Mouse (Mus musculus) intestine, embryonic 15.5 days (tissue): ENCODE results near the gene Epha10. TPM values are rescaled to one million over a fixed set of nuclear protein-coding genes. Genes with fewer than 3 reads are reported as not detected.

Source experiments
- ATAC-seq: fragments of 200-750 bp; cut with Nextera tagmentation; 2 replicates; pipeline ENCODE4 v1.8.0; 2017; ENCODE audit warnings: moderate TSS enrichment, moderate library complexity
- H3K27ac ChIP-seq: fragments of 300-500 bp; sonication (generic); 2 replicates; pipeline ENCODE4 v1.5.1; 2015; ENCODE audit warnings: mild to moderate bottlenecking, inconsistent platforms
- H3K27me3 ChIP-seq: fragments of 300-500 bp; sonication (generic); replicated peaks from 2 replicates; pipeline ENCODE4 v1.6.1; 2015; ENCODE audit warnings: inconsistent platforms
- H3K36me3 ChIP-seq: fragments of 300-500 bp; sonication (generic); 2 replicates; pipeline ENCODE4 v1.6.1; 2015; ENCODE audit warnings: inconsistent platforms
- H3K4me1 ChIP-seq: fragments of 300-500 bp; sonication (generic); replicated peaks from 2 replicates; pipeline ENCODE4 v1.6.1; 2015; ENCODE audit warnings: inconsistent platforms
- H3K4me2 ChIP-seq: fragments of 300-500 bp; sonication (generic); replicated peaks from 2 replicates; pipeline ENCODE4 v1.6.1; 2015; ENCODE audit warnings: mild to moderate bottlenecking, inconsistent platforms
- H3K4me3 ChIP-seq: fragments of 300-500 bp; sonication (generic); replicated peaks from 2 replicates; pipeline ENCODE4 v1.5.1; 2015; ENCODE audit warnings: inconsistent platforms
- H3K9ac ChIP-seq: fragments of 300-500 bp; sonication (generic); 2 replicates; pipeline ENCODE4 v1.6.1; 2015; ENCODE audit warnings: inconsistent platforms
- H3K9me3 ChIP-seq: fragments of 300-500 bp; sonication (generic); 2 replicates; pipeline ENCODE4 v1.6.1; 2016; ENCODE audit warnings: inconsistent platforms
- WGBS: fragments of 180-500 bp; shearing (Covaris S2); methylation state at CpG from one replicate; pipeline ENCODE4 v1.1.7; 2015; 5-methylcytosine and 5-hydroxymethylcytosine counted together
- polyA plus RNA-seq: library from polyadenylated mRNA; unstranded; fragments of >200 nt; fragmentation: Nextera tagmentation; extraction: Ambion mirVana; gene quantifications from 2 replicates; pipeline ENCODE4 v1.2.1, GENCODE M21; 2015

Epha10 gene
- polyA plus RNA-seq, 1 experiment from 2014 or later = 0.31 TPM

- WGBS = 35% methylated on average over 10 of the region's 10 CpGs
- Histone ChIP-seq H3K9me3 (no peaks in the 10 kb centered on the region), H3K4me3 (no peak overlapping the region), H3K36me3 (no peaks in the 10 kb centered on the region), H3K27me3 (0 out of 2 replicates have a peak, but pooled peaks cover 3% of the 10 kb centered on the region), H3K4me1 (peaks cover 5% of the 10 kb centered on the region; the same call in 1 of the 2 replicates), H3K4me2 (no peak overlapping the region), H3K27ac (no peak overlapping the region), H3K9ac (no peak overlapping the region)
- no peak for ATAC-seq
Measured at GRCm38 (mm10) chr4:124951036-124951433, 70.3 kb downstream of the Epha10 start.

- H3K9ac ChIP-seq = no peak overlapping the region
- H3K9me3 ChIP-seq = no peaks in the 10 kb centered on the region
- 0 out of 2 replicates have a peak, but pooled peaks cover 3% of the 10 kb centered on the region for H3K27me3 ChIP-seq
- no peak for ATAC-seq
- peaks cover 5% of the 10 kb centered on the region; the same call in 1 of the 2 replicates for H3K4me1 ChIP-seq
- no peak overlapping the region for H3K4me3 ChIP-seq
- no peak overlapping the region for H3K27ac ChIP-seq
- WGBS = 50% methylated on average over 4 of the region's 4 CpGs
- no peak overlapping the region for H3K4me2 ChIP-seq
- H3K36me3 ChIP-seq = no peaks in the 10 kb centered on the region
Measured at GRCm38 (mm10) chr4:124953546-124953945, 72.8 kb downstream of the Epha10 start.

- H3K27me3 ChIP-seq = 0 out of 2 replicates have a peak, but pooled peaks cover 3% of the 10 kb centered on the region
- ATAC-seq = no peak
- H3K27ac ChIP-seq = no peak overlapping the region
- no peaks in the 10 kb centered on the region for H3K36me3 ChIP-seq
- H3K9me3 ChIP-seq = no peaks in the 10 kb centered on the region
- no peak overlapping the region for H3K9ac ChIP-seq
- no peak overlapping the region for H3K4me3 ChIP-seq
- no peak overlapping the region for H3K4me2 ChIP-seq
- no peaks in the 10 kb centered on the region for H3K4me1 ChIP-seq
- 67% methylated on average over 2 of the region's 2 CpGs for WGBS
Measured at GRCm38 (mm10) chr4:124957284-124957683, 76.6 kb downstream of the Epha10 start.

GRCm38 (mm10) chr4:124959062-124959461 lies 78.4 kb downstream of the Epha10 start:
- 0 out of 2 replicates have a peak, but pooled peaks cover 3% of the 10 kb centered on the region for H3K27me3 ChIP-seq
- no peak overlapping the region for H3K27ac ChIP-seq
- no peaks in the 10 kb centered on the region for H3K4me1 ChIP-seq
- no peak overlapping the region for H3K9ac ChIP-seq
- no peak overlapping the region for H3K4me3 ChIP-seq
- H3K9me3 ChIP-seq = no peaks in the 10 kb centered on the region
- 38% methylated on average over 11 of the region's 11 CpGs for WGBS
- ATAC-seq = no peak
- no peak overlapping the region for H3K4me2 ChIP-seq
- H3K36me3 ChIP-seq = no peaks in the 10 kb centered on the region

- no peaks in the 10 kb centered on the region for H3K4me1 ChIP-seq
- H3K36me3 ChIP-seq = no peaks in the 10 kb centered on the region
- H3K4me2 ChIP-seq = no peak overlapping the region
- no peak for ATAC-seq
- H3K9me3 ChIP-seq = no peaks in the 10 kb centered on the region
- no peak overlapping the region for H3K9ac ChIP-seq
- H3K4me3 ChIP-seq = no peak overlapping the region
- no peaks in the 10 kb centered on the region for H3K27me3 ChIP-seq
- H3K27ac ChIP-seq = no peak overlapping the region
- WGBS = 88% methylated on average over 11 of the region's 11 CpGs
Measured at GRCm38 (mm10) chr4:124960940-124961339, 80.2 kb downstream of the Epha10 start.

GRCm38 (mm10) chr4:124962576-124962975 lies 81.9 kb downstream of the Epha10 start:
- 38% methylated on average over 11 of the region's 11 CpGs for WGBS

GRCm38 (mm10) chr4:124964912-124965599 lies 84.4 kb downstream of the Epha10 start:
- H3K9me3 ChIP-seq = no peaks in the 10 kb centered on the region
- no peak overlapping the region for H3K27ac ChIP-seq
- ATAC-seq = no peak
- H3K36me3 ChIP-seq = no peaks in the 10 kb centered on the region
- H3K9ac ChIP-seq = no peak overlapping the region
- H3K4me1 ChIP-seq = no peaks in the 10 kb centered on the region
- H3K27me3 ChIP-seq = no peaks in the 10 kb centered on the region
- H3K4me2 ChIP-seq = no peak overlapping the region
- no peak overlapping the region for H3K4me3 ChIP-seq
- WGBS = 19% methylated on average over 8 of the region's 8 CpGs

More at GRCm38 (mm10) chr4:124962576-124962975, 81.9 kb downstream of the Epha10 start:
- Histone ChIP-seq H3K9ac (no peak overlapping the region), H3K4me2 (no peak overlapping the region), H3K27ac (no peak overlapping the region), H3K27me3 (no peaks in the 10 kb centered on the region), H3K9me3 (no peaks in the 10 kb centered on the region), H3K36me3 (no peaks in the 10 kb centered on the region), H3K4me1 (no peaks in the 10 kb centered on the region), H3K4me3 (no peak overlapping the region)
- no peak for ATAC-seq

Other genes with a start within 250 kb of the Epha10 start
- 0.05 and 0.11 TPM in 2 replicates for gene Pou3f1, start 224.1 kb upstream of the Epha10 start, polyA plus RNA-seq
- 58.7 and 67.6 TPM in 2 replicates for gene Utp11, start 187.3 kb upstream of the Epha10 start, polyA plus RNA-seq
- 8.8 and 11.8 TPM in 2 replicates for gene Fhl3, start 180.2 kb upstream of the Epha10 start, polyA plus RNA-seq
- gene Sf3a3, start 166.1 kb upstream of the Epha10 start, polyA plus RNA-seq = 131 and 133 TPM in 2 replicates
- 24.4 and 28.7 TPM in 2 replicates for gene Inpp5b, start 139.0 kb upstream of the Epha10 start, polyA plus RNA-seq
- 13.6 TPM in 2 replicates for gene Mtf1, start 78.8 kb upstream of the Epha10 start, polyA plus RNA-seq
- gene Yrdc, start 30.2 kb upstream of the Epha10 start, polyA plus RNA-seq = 32.0 and 36.6 TPM in 2 replicates
- 43.3 and 47.7 TPM in 2 replicates for gene 1110065P20Rik, start 29.7 kb upstream of the Epha10 start, polyA plus RNA-seq
- 0.54 and 0.57 TPM in 2 replicates for gene Maneal, start 18.7 kb upstream of the Epha10 start, polyA plus RNA-seq
- gene 9930104L06Rik, start 56.1 kb downstream of the Epha10 start, polyA plus RNA-seq = 10.1 and 10.7 TPM in 2 replicates
- gene Cdca8, start 58.4 kb downstream of the Epha10 start, polyA plus RNA-seq = 125 and 128 TPM in 2 replicates
- 8.2 and 8.9 TPM in 2 replicates for gene Rspo1, start 105.5 kb downstream of the Epha10 start, polyA plus RNA-seq
- 69.3 and 73.1 TPM in 2 replicates for gene Gnl2, start 135.7 kb downstream of the Epha10 start, polyA plus RNA-seq
- gene Dnali1, start 184.8 kb downstream of the Epha10 start, polyA plus RNA-seq = not detected in 2 replicates
- 24.6 and 28.2 TPM in 2 replicates for gene Snip1, start 185.8 kb downstream of the Epha10 start, polyA plus RNA-seq
- 47.1 and 50.8 TPM in 2 replicates for gene Meaf6, start 204.2 kb downstream of the Epha10 start, polyA plus RNA-seq
- gene Zc3h12a, start 246.9 kb downstream of the Epha10 start, polyA plus RNA-seq = 1.4 and 1.8 TPM in 2 replicates